Mouse (Mus musculus) lung, embryonic 15.5 days (tissue): ENCODE results near the gene Ocrl. TPM values are rescaled to one million over a fixed set of nuclear protein-coding genes. Genes with fewer than 3 reads are reported as not detected.

Experiments used
- ATAC-seq: fragments of 200-750 bp; cut with Nextera tagmentation; 2 replicates; pipeline ENCODE4 v1.8.0; 2017; ENCODE audit warnings: moderate number of reproducible peaks, borderline replicate concordance; ENCODE audit not compliant: low FRiP score, low TSS enrichment; ENCODE audit errors: extremely low read depth
- H3K27ac ChIP-seq: fragments of 300-500 bp; sonication (generic); 2 replicates; pipeline ENCODE4 v1.5.1; 2015; ENCODE audit warnings: moderate library complexity, mild to moderate bottlenecking, inconsistent platforms
- H3K27me3 ChIP-seq: fragments of 300-500 bp; sonication (generic); 2 replicates; pipeline ENCODE4 v1.6.1; 2015; ENCODE audit warnings: inconsistent platforms
- H3K36me3 ChIP-seq: fragments of 300-500 bp; sonication (generic); 2 replicates; pipeline ENCODE4 v1.6.1; 2015; ENCODE audit warnings: inconsistent platforms
- H3K4me1 ChIP-seq: fragments of 300-500 bp; sonication (generic); 2 replicates; pipeline ENCODE4 v1.6.1; 2015; ENCODE audit warnings: inconsistent platforms
- H3K4me2 ChIP-seq: fragments of 300-500 bp; sonication (generic); 2 replicates; pipeline ENCODE4 v1.6.1; 2015; ENCODE audit warnings: inconsistent platforms, mild to moderate bottlenecking, moderate library complexity
- H3K4me3 ChIP-seq: fragments of 300-500 bp; sonication (generic); 2 replicates; pipeline ENCODE4 v1.5.1; 2015; ENCODE audit warnings: mild to moderate bottlenecking, inconsistent platforms
- H3K9ac ChIP-seq: fragments of 300-500 bp; sonication (generic); 2 replicates; pipeline ENCODE4 v1.6.1; 2015; ENCODE audit warnings: inconsistent platforms
- H3K9me3 ChIP-seq: fragments of 300-500 bp; sonication (generic); 2 replicates; pipeline ENCODE4 v1.6.1; 2016; ENCODE audit warnings: inconsistent platforms
- WGBS: fragments of 180-500 bp; shearing (Covaris S2); methylation state at CpG from one replicate; pipeline ENCODE4 v1.1.7; 2015; 5-methylcytosine and 5-hydroxymethylcytosine counted together
- polyA plus RNA-seq: library from polyadenylated mRNA; unstranded; fragments of >200 nt; fragmentation: Nextera tagmentation; extraction: Ambion mirVana; gene quantifications from 2 replicates; pipeline ENCODE4 v1.2.1, GENCODE M21; 2015

Gene Ocrl
- polyA plus RNA-seq, 1 experiment from 2014 or later = 19.4 TPM

DNA sequence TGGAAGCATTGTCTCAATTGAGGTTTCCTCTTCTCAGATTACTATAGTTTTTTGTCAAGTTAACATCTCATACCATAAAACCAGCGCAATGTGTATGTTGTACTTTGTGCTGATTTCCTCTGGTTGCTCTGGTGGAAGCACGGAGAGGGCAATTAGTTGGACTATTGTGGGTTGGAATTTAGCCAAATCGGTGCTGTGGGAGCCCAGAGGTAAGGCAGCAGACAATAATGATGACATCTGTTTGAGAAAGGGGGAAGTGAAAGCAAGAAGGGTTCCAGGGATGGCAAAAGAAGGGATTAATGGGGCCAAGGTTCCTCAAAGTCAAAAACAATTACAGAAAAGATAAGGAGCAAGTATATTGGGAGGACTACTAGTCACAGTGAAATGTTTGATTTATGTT, 15.8 kb downstream of the Ocrl start:
- no peak overlapping the region for H3K9ac ChIP-seq
- WGBS = 65% methylated on average over 3 of the region's 3 CpGs

DNA sequence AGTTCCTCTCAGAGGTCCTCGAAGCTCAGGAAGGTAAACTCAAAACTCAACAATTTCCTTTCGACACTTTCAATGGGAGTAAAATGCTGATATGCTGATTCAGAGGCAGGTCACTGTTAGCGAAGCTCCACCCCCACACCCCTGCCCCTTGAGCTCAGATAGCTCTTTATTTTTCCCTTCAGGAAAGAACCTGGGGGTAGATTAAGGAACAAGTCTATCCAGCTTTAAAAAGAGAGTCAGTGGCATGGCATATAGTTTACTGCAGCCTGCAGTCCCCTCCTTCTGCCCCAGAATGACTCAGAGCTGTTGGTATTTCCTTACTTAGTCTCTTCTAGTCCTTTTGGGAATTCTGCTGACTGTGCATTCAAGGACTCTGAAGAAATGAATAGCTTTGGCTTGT, 18.3 kb downstream of the Ocrl start:
- no peaks in the 10 kb centered on the region for H3K9me3 ChIP-seq
- no peak overlapping the region for H3K9ac ChIP-seq
- peak; percentile 67 for ATAC-seq
- H3K4me2 ChIP-seq = no peak overlapping the region
- peak overlapping the region; percentile 24; the same call in 1 of the 2 replicates for H3K27ac ChIP-seq
- no peak overlapping the region for H3K4me3 ChIP-seq
- H3K4me1 ChIP-seq = no peaks in the 10 kb centered on the region
- peaks cover 11% of the 10 kb centered on the region; the same call in 1 of the 2 replicates for H3K36me3 ChIP-seq
- H3K27me3 ChIP-seq = no peaks in the 10 kb centered on the region
- WGBS = 51% methylated on average over 3 of the region's 3 CpGs

More for the DNA sequence above, 15.8 kb downstream of the Ocrl start:
- Histone ChIP-seq H3K27ac (no peak overlapping the region), H3K4me1 (no peaks in the 10 kb centered on the region), H3K36me3 (peaks cover 8% of the 10 kb centered on the region; the same call in 1 of the 2 replicates), H3K27me3 (no peaks in the 10 kb centered on the region), H3K4me2 (no peak overlapping the region), H3K9me3 (no peaks in the 10 kb centered on the region), H3K4me3 (no peak overlapping the region)
- ATAC-seq = no peak

DNA sequence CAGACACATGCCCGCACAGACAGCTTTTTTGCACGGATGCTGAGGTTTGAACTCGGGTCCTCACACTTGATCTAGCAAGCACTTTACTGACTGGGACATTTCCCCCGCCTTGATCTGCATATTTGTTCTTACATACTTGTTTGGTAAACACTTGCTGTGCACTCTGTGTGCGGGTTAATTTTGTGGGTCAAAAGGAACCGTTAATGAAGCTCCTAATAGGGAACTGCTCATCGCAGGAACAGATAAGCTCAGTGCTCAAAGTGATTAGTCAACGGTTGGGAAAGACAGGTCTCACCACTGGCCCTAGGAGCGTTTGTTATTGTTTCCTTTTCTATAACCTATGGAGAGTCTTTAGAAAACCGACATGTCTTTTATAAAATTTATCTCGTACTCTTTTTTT, 22.2 kb downstream of the Ocrl start:
- no peak overlapping the region for H3K4me2 ChIP-seq
- peaks cover 11% of the 10 kb centered on the region; the same call in 1 of the 2 replicates for H3K36me3 ChIP-seq
- 75% methylated on average over 11 of the region's 11 CpGs for WGBS
- no peak overlapping the region for H3K9ac ChIP-seq
- H3K4me1 ChIP-seq = 0 out of 2 replicates have a peak, but pooled peaks cover 4% of the 10 kb centered on the region
- H3K27ac ChIP-seq = no peak overlapping the region
- no peaks in the 10 kb centered on the region for H3K9me3 ChIP-seq
- no peaks in the 10 kb centered on the region for H3K27me3 ChIP-seq
- H3K4me3 ChIP-seq = no peak overlapping the region
- ATAC-seq = no peak

DNA sequence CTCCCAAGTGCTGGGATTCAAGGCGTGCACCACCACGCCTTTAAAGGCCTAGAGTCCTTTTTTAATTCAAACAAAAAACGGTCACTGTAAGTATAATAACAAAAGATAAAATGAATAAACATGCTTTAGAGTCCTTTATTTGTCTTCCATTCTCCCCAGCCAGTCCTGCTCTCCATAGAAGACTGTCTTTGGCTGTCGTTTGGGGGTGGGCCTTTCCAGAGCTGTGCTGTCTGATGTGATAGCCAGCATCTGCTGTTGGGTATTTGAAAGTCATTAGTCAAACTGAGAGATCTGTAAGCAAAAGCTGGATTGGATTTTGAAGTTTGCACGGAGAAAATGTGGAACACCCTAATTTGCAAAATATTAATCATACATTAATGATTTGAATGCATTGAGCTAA, 24.7 kb downstream of the Ocrl start:
- Histone ChIP-seq H3K9me3 (no peaks in the 10 kb centered on the region), H3K4me3 (no peak overlapping the region), H3K9ac (no peak overlapping the region), H3K27me3 (no peaks in the 10 kb centered on the region), H3K27ac (no peak overlapping the region), H3K4me2 (no peak overlapping the region), H3K4me1 (0 out of 2 replicates have a peak, but pooled peaks cover 4% of the 10 kb centered on the region), H3K36me3 (peaks cover 7% of the 10 kb centered on the region; the same call in 1 of the 2 replicates)
- WGBS = 30% methylated on average over 5 of the region's 5 CpGs
- ATAC-seq = no peak

DNA sequence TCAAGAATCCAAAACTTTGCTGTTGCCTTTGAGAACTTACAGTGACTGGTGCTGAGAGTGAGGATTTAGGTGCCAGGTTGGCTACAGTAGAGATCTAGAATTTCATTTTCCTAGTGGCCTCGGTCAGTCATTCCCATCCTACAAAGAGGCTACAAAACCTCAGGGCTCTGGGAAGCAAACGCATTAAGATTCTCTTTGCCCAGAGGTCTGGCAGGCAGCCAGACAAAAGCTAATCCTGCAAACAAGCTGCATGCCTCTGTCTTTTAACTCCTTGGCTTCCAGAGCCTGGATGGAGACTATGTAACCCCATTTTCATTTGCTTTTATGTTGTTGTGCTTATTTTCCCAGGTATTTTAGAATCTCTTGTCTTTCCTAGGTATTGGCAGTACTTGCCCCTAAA, 25.6 kb downstream of the Ocrl start:
- H3K9me3 ChIP-seq = no peaks in the 10 kb centered on the region
- H3K9ac ChIP-seq = no peak overlapping the region
- H3K4me3 ChIP-seq = no peak overlapping the region
- H3K4me1 ChIP-seq = 0 out of 2 replicates have a peak, but pooled peaks cover 4% of the 10 kb centered on the region
- ATAC-seq = peak; percentile 19; the same call in 1 of the 2 replicates
- WGBS = 22% methylated on average over 2 of the region's 2 CpGs
- 0 out of 2 replicates have a peak, but pooled peaks cover 3% of the 10 kb centered on the region for H3K36me3 ChIP-seq
- H3K27me3 ChIP-seq = no peaks in the 10 kb centered on the region
- H3K27ac ChIP-seq = peak overlapping the region; percentile 53; the same call in 1 of the 2 replicates
- H3K4me2 ChIP-seq = no peak overlapping the region

DNA sequence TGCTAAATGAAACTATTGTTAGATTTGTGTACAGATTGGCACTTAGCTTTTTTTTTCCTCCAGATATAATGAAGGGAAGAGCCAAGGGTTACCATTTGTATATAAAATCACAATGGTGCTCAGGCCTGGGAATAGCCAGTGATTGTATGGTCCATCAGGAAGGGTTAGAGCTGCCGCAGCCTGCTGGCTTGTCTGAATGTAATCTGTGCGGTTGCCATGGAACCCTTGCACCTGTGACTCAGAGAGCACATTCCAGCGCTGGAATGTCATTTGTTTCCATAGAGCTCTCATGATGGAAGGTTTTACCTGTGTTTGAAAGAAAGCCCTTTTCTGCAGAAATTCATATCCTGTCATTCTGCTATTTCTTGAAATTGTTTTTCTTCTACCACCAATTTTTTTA, 37.5 kb downstream of the Ocrl start:
- no peaks in the 10 kb centered on the region for H3K4me1 ChIP-seq
- no peak overlapping the region for H3K9ac ChIP-seq
- no peak overlapping the region for H3K4me2 ChIP-seq
- 0 out of 2 replicates have a peak, but pooled peaks have one; percentile 46 for ATAC-seq
- no peak overlapping the region for H3K4me3 ChIP-seq
- 44% methylated on average over 3 of the region's 3 CpGs for WGBS
- H3K36me3 ChIP-seq = no peaks in the 10 kb centered on the region
- H3K9me3 ChIP-seq = no peaks in the 10 kb centered on the region
- H3K27me3 ChIP-seq = no peaks in the 10 kb centered on the region
- H3K27ac ChIP-seq = no peak overlapping the region

DNA sequence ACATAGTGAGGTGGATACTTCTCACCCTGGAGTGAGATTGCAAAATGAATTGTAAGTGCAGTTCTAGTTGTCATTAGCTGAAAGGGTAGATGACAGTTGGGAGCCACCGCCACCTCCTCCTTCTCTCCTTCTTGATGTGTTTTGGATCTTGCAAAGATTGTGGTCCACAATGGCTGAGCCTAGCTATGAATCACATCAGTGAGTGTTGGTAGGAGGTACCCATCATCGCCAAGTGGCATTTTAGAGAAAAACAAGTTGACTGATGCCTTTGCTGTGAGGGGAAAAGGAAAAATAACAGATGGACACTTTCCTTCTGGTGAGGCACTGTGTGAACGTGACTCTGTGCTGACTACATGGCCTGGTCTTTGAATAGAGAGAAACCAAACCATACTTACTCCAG, 50.4 kb downstream of the Ocrl start:
- no peak overlapping the region for H3K4me3 ChIP-seq
- no peak overlapping the region for H3K27ac ChIP-seq
- no peak for ATAC-seq
- H3K36me3 ChIP-seq = no peaks in the 10 kb centered on the region
- no peaks in the 10 kb centered on the region for H3K4me1 ChIP-seq
- WGBS = 87% methylated on average over 3 of the region's 3 CpGs
- no peaks in the 10 kb centered on the region for H3K27me3 ChIP-seq
- no peaks in the 10 kb centered on the region for H3K9me3 ChIP-seq
- H3K4me2 ChIP-seq = no peak overlapping the region
- H3K9ac ChIP-seq = no peak overlapping the region

DNA sequence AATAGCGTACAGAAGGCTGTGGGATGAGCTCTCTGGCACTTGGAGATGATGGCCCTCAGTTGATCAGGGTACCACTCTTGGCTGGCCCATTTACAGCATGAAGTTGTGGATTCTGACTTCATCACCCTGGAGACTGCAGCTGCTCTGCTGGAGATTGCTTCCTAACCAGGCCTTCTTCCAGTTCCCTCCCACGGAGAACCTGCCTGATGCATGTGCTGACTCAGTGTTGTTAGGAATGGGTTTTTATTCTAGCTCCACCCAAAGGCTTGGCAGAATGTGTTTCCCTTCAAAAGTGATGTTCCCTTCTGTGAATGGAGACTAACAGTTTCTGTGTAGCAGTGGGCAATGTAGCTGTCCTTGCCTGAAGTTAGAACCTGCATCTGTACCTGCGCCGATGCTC, 58.2 kb downstream of the Ocrl start:
- Histone ChIP-seq H3K9ac (no peak overlapping the region), H3K27ac (no peak overlapping the region), H3K4me2 (no peak overlapping the region), H3K27me3 (no peaks in the 10 kb centered on the region), H3K36me3 (no peaks in the 10 kb centered on the region), H3K9me3 (no peaks in the 10 kb centered on the region), H3K4me1 (no peaks in the 10 kb centered on the region), H3K4me3 (no peak overlapping the region)
- no peak for ATAC-seq
- 87% methylated on average over 4 of the region's 4 CpGs for WGBS

DNA sequence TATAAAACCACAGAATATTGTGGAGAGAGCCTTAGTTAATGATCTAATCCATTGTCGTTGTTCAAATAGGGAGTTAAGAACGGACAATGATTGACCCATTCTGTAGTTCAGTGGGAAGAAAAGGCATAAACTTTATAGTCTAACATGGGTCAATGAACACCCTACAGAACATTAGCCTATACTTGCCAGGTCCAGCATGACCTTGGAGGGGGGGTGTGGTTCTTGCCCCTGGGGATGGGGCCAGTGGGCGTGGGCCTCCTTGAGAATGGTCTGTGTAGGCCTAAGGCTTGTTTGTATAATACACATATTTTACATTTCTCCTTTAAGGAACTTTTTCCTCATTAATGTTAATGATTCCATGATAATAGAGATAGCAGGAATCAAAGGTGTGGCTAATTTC, 58.7 kb downstream of the Ocrl start:
- Histone ChIP-seq H3K4me2 (no peak overlapping the region), H3K9me3 (no peaks in the 10 kb centered on the region), H3K36me3 (no peaks in the 10 kb centered on the region), H3K4me1 (no peaks in the 10 kb centered on the region), H3K27ac (no peak overlapping the region), H3K4me3 (no peak overlapping the region), H3K27me3 (no peaks in the 10 kb centered on the region), H3K9ac (no peak overlapping the region)
- ATAC-seq = no peak
- 84% methylated on average over 3 of the region's 3 CpGs for WGBS

DNA sequence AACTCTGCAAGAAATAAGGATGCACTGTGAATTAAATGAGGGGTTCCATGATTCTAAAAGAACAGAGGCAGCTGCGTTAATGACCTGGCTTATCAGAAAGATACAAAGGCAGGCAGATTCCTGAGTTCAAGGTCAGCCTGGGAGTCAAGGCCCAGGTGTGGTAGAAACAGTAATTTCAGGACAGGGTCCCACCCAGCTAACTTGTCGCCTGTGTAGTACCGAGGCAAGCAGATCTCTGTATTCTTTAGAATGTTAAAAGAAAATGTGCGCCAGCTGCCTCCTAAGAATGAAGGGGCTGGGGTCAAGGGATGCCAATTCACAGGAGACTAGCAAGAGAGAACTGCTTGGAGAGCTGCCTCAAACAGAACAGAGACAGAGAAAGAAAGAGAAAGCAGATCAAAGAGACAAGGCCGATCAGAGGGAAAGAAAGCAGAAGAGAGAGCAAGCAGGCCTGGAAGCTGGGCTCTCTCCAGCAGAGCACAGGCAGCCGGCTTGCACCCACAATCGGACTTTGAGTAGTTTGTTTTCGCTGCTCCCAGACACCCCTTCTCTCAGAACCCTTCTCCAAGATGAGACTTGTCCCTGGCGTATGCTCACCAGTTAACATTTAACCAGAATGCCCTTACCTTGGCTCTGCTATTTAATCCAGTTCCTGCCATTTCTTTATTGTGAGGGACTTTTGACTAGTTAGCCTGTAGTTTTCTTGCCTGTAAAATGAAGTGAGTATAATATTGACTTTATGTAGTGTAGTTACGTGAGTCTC, 59.4 kb downstream of the Ocrl start:
- ATAC-seq = no peak
- Histone ChIP-seq H3K9ac (no peak overlapping the region), H3K27ac (no peak overlapping the region), H3K9me3 (no peaks in the 10 kb centered on the region), H3K4me1 (no peaks in the 10 kb centered on the region), H3K27me3 (no peaks in the 10 kb centered on the region), H3K4me2 (no peak overlapping the region), H3K36me3 (no peaks in the 10 kb centered on the region), H3K4me3 (no peak overlapping the region)
- 55% methylated on average over 10 of the region's 10 CpGs for WGBS

DNA sequence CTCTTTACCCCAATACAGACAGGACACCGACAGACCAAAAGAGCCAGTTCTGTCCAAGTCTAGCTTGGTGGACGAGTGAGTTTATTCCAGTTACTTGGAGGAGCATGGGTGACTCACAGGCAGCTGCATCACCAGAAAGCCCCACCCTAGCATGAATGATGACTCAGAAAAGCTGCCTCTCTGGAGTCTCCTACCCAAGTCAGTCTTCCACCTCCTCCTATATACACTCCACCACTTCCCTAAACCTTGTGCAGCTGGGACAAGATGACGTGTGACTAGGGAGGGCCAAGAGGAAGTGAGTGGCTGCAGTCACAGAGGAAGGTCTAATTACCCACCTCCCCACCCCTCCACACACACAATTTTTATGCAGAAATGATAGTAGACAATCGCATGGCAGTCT, 64.4 kb downstream of the Ocrl start:
- no peaks in the 10 kb centered on the region for H3K36me3 ChIP-seq
- H3K27ac ChIP-seq = no peak overlapping the region
- H3K4me3 ChIP-seq = no peak overlapping the region
- H3K4me2 ChIP-seq = no peak overlapping the region
- no peak overlapping the region for H3K9ac ChIP-seq
- no peaks in the 10 kb centered on the region for H3K27me3 ChIP-seq
- H3K9me3 ChIP-seq = no peaks in the 10 kb centered on the region
- H3K4me1 ChIP-seq = no peaks in the 10 kb centered on the region
- ATAC-seq = no peak
- 59% methylated on average over 4 of the region's 4 CpGs for WGBS

DNA sequence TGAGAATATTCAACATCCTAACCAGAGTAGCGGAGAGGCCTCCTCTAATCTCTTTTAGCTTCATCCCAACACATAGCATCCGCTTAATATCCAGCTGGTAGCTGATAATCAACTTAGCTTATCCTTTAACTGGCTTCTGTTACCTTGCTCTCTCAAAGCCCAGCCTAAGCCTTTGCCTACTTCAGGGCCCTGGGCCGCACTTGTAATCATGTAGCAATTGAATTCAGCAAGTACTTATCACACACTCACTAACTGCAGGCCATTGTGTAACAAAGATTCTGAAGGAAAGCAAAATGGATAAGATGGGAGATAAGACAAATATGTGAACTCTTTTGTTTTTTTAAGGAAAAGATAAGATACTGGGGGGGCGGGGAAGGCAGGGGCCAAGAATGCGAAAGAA, 64.9 kb downstream of the Ocrl start:
- Histone ChIP-seq H3K9ac (no peak overlapping the region), H3K4me2 (no peak overlapping the region), H3K27ac (no peak overlapping the region), H3K4me1 (no peaks in the 10 kb centered on the region), H3K27me3 (no peaks in the 10 kb centered on the region), H3K4me3 (no peak overlapping the region), H3K9me3 (no peaks in the 10 kb centered on the region), H3K36me3 (no peaks in the 10 kb centered on the region)
- WGBS = 49% methylated on average over 5 of the region's 5 CpGs
- no peak for ATAC-seq
